Mouse (Mus musculus) ovary, adult 10 weeks (tissue): ENCODE measurements around the gene Olr1. TPM values are rescaled to one million over a fixed set of nuclear protein-coding genes. Genes with fewer than 3 reads are reported as not detected.

Experiments
- polyA plus RNA-seq: library from polyadenylated mRNA; stranded (reverse); fragments of 350-450 nt; fragmentation: Illumina TruSeq; extraction: RNeasy Lipid Tissue Mini Kit (QIAGEN cat#74804); gene quantifications from one replicate; pipeline ENCODE4 v1.2.3, GENCODE M21; 2014

Olr1 gene
- polyA plus RNA-seq: 0.48 TPM

DNA sequence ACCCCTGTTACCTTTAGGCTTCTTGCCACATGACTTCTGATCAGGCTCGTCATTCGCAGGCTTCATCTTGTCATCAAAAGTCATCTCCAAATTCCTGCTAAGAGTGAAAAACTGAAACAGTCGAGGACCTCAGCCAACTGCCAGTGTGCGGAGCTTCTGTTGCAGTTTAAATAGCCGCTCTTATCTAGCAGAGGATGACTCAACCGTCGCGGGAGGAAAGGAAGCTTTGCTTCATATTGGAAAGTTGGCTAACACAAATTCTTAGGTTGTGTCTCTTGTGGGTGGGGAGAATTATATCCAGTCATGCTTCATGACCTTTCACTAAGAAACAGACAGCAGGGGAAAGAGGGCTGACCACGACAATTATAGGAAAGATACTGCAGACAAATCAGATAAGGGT lies at the start of gene Olr1:
TSS of gene Olr1 (minus strand) at position 142 of the 400 bp plus-strand sequence.

DNA sequence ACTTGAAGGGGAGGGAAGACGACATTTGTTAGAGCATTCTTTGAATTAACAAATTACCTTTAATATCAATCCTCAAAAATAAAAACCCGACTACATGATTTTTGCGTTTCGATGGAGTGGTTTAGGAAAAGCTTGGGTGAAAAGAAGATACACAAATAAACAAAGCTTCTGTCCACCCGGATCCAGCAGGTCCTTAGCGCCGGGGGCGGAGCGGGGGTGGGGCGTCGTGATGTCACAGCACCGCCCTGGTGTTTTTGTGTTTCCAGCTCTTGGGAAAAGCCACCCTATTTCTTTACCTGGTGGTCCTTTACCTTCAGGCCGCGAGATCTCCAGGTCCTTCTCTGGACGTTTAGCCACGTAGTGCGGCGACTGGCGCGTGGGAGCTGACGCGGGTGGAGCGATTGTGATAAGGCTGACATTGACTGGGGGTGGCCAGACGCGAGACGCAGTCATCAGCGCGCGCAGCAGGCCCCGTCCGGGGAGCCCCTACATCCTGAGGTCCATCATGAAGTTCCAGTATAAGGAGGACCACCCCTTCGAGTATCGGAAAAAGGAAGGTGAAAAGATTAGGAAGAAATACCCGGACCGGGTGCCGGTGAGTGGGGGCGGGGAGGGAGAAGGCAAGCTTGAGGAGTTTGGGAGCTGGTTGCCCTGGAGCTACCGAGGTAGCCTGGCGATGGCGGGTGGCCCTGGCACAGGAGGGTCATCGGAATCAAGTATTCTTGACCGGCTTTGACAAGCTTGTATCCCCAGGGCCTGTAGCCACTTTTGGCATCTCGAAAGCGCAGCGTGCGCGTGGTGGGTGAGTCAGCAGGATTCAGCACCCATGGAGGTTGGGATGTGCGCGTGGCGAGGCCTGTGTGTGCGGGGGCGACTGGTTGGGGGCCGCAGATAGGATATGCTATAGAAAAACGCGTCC lies 26.2 kb upstream of the Olr1 start, which contains the start of gene Gabarapl1:
TSS of gene Gabarapl1 (plus strand) at position 219 of the 919 bp plus-strand sequence.

DNA sequence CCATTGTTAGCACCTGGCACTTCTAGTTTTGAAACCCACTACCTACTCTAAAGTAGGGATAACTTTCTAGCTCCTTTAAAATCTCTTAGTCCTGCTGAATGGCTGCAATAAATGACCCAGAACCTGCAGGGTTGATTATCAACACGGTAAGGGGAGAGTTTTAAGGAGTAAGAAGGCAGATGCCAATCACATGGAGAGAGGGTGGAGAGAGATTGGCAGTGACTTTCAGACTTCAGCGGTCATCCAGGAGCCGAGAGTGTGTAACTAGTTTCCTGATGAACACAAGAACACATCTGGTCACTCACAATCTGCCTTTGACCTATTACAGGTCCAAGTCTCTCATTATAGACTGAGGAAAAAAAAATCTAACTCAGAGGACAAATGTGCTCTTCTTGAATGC lies 5.4 kb upstream of the Olr1 start, which contains the start of gene Tmem52b:
TSS of gene Tmem52b (plus strand) at position 189 of the 400 bp plus-strand sequence.

DNA sequence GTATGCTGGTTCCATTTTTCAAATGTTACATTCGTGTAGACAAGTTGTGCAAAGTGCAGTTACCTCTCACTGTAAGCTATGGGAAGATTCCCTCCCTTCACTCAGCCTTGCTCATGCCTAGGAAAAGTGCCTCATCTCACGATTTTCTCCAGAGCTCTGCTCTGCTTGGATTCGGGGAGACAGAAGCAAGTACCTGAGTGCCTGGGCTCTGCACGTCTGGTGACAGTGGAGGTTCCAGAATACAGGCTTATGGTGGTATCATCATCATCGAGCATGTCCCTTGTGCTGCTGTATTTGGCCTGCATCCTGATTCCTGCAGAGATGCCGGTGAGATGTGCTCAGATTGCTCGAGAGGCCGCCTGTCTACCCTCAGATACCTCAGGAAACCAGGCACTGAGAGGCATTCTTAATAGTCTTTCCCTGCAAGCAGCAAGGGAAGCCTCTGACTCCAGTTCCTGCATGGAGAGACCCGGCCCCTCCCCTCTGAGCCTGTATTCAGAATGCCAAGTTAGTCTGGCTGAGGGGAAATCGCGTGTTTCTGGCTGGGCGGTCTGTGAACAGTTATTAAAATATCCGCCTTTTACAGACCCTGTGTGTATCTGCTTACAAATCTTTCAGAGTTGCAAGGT lies 55.4 kb downstream of the Olr1 start, which contains the start of gene Clec1a:
TSS of gene Clec1a (minus strand) at position 590 of the 629 bp plus-strand sequence.

Other genes with a start within 250 kb of the Olr1 start
- gene Cd69, start 231.7 kb downstream of the Olr1 start, polyA plus RNA-seq: 1.3 TPM
- gene 4922502D21Rik, start 175.4 kb downstream of the Olr1 start, polyA plus RNA-seq: not detected
- 24.3 TPM for gene Clec12a, start 164.5 kb downstream of the Olr1 start, polyA plus RNA-seq
- not detected for gene Clec12b, start 121.3 kb downstream of the Olr1 start, polyA plus RNA-seq
- gene Clec1b, start 109.9 kb downstream of the Olr1 start, polyA plus RNA-seq: 4.0 TPM
- 2.3 TPM for gene Clec9a, start 98.3 kb downstream of the Olr1 start, polyA plus RNA-seq
- 52.7 TPM for gene Clec1a, start 55.2 kb downstream of the Olr1 start, polyA plus RNA-seq
- not detected for gene Tmem52b, start 5.4 kb upstream of the Olr1 start, polyA plus RNA-seq
- 40.3 TPM for gene Gabarapl1, start 26.0 kb upstream of the Olr1 start, polyA plus RNA-seq
- gene Klre1, start 70.7 kb upstream of the Olr1 start, polyA plus RNA-seq: 1.0 TPM
- 5.4 TPM for gene Klrd1, start 84.6 kb upstream of the Olr1 start, polyA plus RNA-seq
- 4.9 TPM for gene Klrk1, start 116.7 kb upstream of the Olr1 start, polyA plus RNA-seq
- not detected for gene Klrc3, start 136.2 kb upstream of the Olr1 start, polyA plus RNA-seq
- gene Klrc2, start 153.5 kb upstream of the Olr1 start, polyA plus RNA-seq: 0.37 TPM
- gene Klrc1, start 171.8 kb upstream of the Olr1 start, polyA plus RNA-seq: 0.43 TPM
- gene Klri1, start 210.0 kb upstream of the Olr1 start, polyA plus RNA-seq: 1.1 TPM
- 0.48 TPM for gene Klri2, start 233.3 kb upstream of the Olr1 start, polyA plus RNA-seq